Mouse (Mus musculus) neural tube, embryonic 11.5 days (tissue): Measurements from ENCODE around the gene Dyrk3. TPM values are rescaled to one million over a fixed set of nuclear protein-coding genes. Genes with fewer than 3 reads are reported as not detected.
A peak's percentile ranks its signal among the peaks of the same experiment; 100 is the strongest.

Experiments
- ATAC-seq: fragments of 200-750 bp; cut with Nextera tagmentation; 2 replicates; pipeline ENCODE4 v1.8.0; 2017; ENCODE audit warnings: moderate number of reproducible peaks, mild to moderate bottlenecking, moderate TSS enrichment, moderate library complexity; ENCODE audit not compliant: insufficient read depth, low FRiP score, low TSS enrichment
- DNase-seq: peaks from one replicate; pipeline ENCODE4 v3.0.0-alpha.2; 2015; ENCODE audit warnings: low spot score
- H3K27ac ChIP-seq: fragments of 300-500 bp; sonication (generic); 2 replicates; pipeline ENCODE4 v1.5.1; 2014; ENCODE audit warnings: low read depth, mild to moderate bottlenecking, low read length
- H3K27me3 ChIP-seq: fragments of 300-500 bp; sonication (generic); 2 replicates; pipeline ENCODE4 v1.6.1; 2014; ENCODE audit warnings: mild to moderate bottlenecking, low read length, mixed read lengths; ENCODE audit not compliant: control insufficient read depth, insufficient read depth
- H3K36me3 ChIP-seq: fragments of 300-500 bp; sonication (generic); 2 replicates; pipeline ENCODE4 v1.6.1; 2014; ENCODE audit warnings: mild to moderate bottlenecking, low read length, moderate library complexity, mixed read lengths; ENCODE audit not compliant: control insufficient read depth, insufficient read depth
- H3K4me1 ChIP-seq: fragments of 300-500 bp; sonication (generic); 2 replicates; pipeline ENCODE4 v1.6.1; 2014; ENCODE audit warnings: low read length, mixed read lengths; ENCODE audit not compliant: control insufficient read depth, insufficient read depth
- H3K4me2 ChIP-seq: fragments of 300-500 bp; sonication (generic); 2 replicates; pipeline ENCODE4 v1.6.1; 2014; ENCODE audit warnings: low read depth, mild to moderate bottlenecking, moderate library complexity
- H3K4me3 ChIP-seq: fragments of 300-500 bp; sonication (generic); 2 replicates; pipeline ENCODE4 v1.5.1; 2014; ENCODE audit warnings: low read depth, low read length
- H3K9ac ChIP-seq: fragments of 300-500 bp; sonication (generic); 2 replicates; pipeline ENCODE4 v1.6.1; 2014; ENCODE audit warnings: mild to moderate bottlenecking, low read length
- H3K9me3 ChIP-seq: fragments of 300-500 bp; sonication (generic); 2 replicates; pipeline ENCODE4 v1.6.1; 2016; ENCODE audit warnings: low read length; ENCODE audit not compliant: control insufficient read depth
- WGBS: fragments of 180-500 bp; shearing (Covaris S2); extraction: QIAGEN DNeasy Blood & Tissue Kit; methylation state at CpG from one replicate; pipeline ENCODE4 v1.1.7; 2014; 5-methylcytosine and 5-hydroxymethylcytosine counted together
- polyA plus RNA-seq: library from polyadenylated mRNA; unstranded; fragments of >200 nt; fragmentation: Nextera tagmentation; extraction: Ambion mirVana; gene quantifications from 2 replicates; pipeline ENCODE4 v1.2.1, GENCODE M21; 2014

The Dyrk3 gene
- polyA plus RNA-seq, 1 experiment from 2014 or later, result 11.3 TPM

GRCm38 (mm10) chr1:131085957-131086739 lies 52.0 kb downstream of the Dyrk3 start:
- Histone ChIP-seq H3K27ac (no peak overlapping the region), H3K9me3 (no peaks in the 10 kb centered on the region), H3K27me3 (no peaks in the 10 kb centered on the region), H3K4me2 (no peak overlapping the region), H3K4me3 (no peak overlapping the region), H3K36me3 (no peaks in the 10 kb centered on the region), H3K4me1 (peaks cover 24% of the 10 kb centered on the region), H3K9ac (no peak overlapping the region)
- 11% methylated on average over 4 of the region's 4 CpGs for WGBS
- ATAC-seq (peak; percentile 45; the same call in 1 of the 2 replicates), DNase-seq (peak; percentile 31)

- DNase-seq, result no peak
- Histone ChIP-seq H3K4me1 (peaks cover 24% of the 10 kb centered on the region), H3K9me3 (no peaks in the 10 kb centered on the region), H3K27ac (no peak overlapping the region), H3K27me3 (no peaks in the 10 kb centered on the region), H3K36me3 (no peaks in the 10 kb centered on the region), H3K4me2 (no peak overlapping the region), H3K4me3 (no peak overlapping the region), H3K9ac (no peak overlapping the region)
- 73% methylated on average over 3 of the region's 3 CpGs for WGBS
- no peak for ATAC-seq
These were observed 52.9 kb downstream of the Dyrk3 start for GRCm38 (mm10) chr1:131085272-131085671.

GRCm38 (mm10) chr1:131084289-131084688 lies 53.9 kb downstream of the Dyrk3 start:
- Histone ChIP-seq H3K9ac (no peak overlapping the region), H3K36me3 (no peaks in the 10 kb centered on the region), H3K4me1 (peaks cover 27% of the 10 kb centered on the region), H3K4me3 (no peak overlapping the region), H3K27me3 (no peaks in the 10 kb centered on the region), H3K4me2 (no peak overlapping the region), H3K9me3 (no peaks in the 10 kb centered on the region), H3K27ac (no peak overlapping the region)
- no peak for ATAC-seq
- WGBS, result 20% methylated on average over 8 of the region's 8 CpGs
- DNase-seq, result no peak

- Histone ChIP-seq H3K4me1 (peaks cover 27% of the 10 kb centered on the region), H3K4me2 (no peak overlapping the region)
- WGBS, result 49% methylated on average over 4 of the region's 4 CpGs
These were observed 54.5 kb downstream of the Dyrk3 start for GRCm38 (mm10) chr1:131083609-131084008.

GRCm38 (mm10) chr1:131083122-131083521 lies 55.0 kb downstream of the Dyrk3 start:
- Histone ChIP-seq H3K27ac (no peak overlapping the region), H3K36me3 (no peaks in the 10 kb centered on the region), H3K4me2 (no peak overlapping the region), H3K9me3 (no peaks in the 10 kb centered on the region), H3K4me1 (peaks cover 27% of the 10 kb centered on the region), H3K4me3 (no peak overlapping the region), H3K27me3 (no peaks in the 10 kb centered on the region), H3K9ac (no peak overlapping the region)
- DNase-seq (no peak), ATAC-seq (no peak)
- 76% methylated on average over 5 of the region's 5 CpGs for WGBS

More at GRCm38 (mm10) chr1:131083609-131084008, 54.5 kb downstream of the Dyrk3 start:
- H3K9me3 ChIP-seq, result no peaks in the 10 kb centered on the region
- H3K27ac ChIP-seq, result no peak overlapping the region
- no peaks in the 10 kb centered on the region for H3K27me3 ChIP-seq
- H3K9ac ChIP-seq, result no peak overlapping the region
- no peaks in the 10 kb centered on the region for H3K36me3 ChIP-seq
- ATAC-seq, result no peak
- H3K4me3 ChIP-seq, result no peak overlapping the region
- DNase-seq, result no peak

- H3K4me3 ChIP-seq, result no peak overlapping the region
- peaks cover 17% of the 10 kb centered on the region for H3K4me1 ChIP-seq
- no peak overlapping the region for H3K9ac ChIP-seq
- no peaks in the 10 kb centered on the region for H3K27me3 ChIP-seq
- no peak overlapping the region for H3K27ac ChIP-seq
- 81% methylated on average over 1 of the region's 1 CpGs for WGBS
- no peak overlapping the region for H3K4me2 ChIP-seq
- H3K36me3 ChIP-seq, result no peaks in the 10 kb centered on the region
- H3K9me3 ChIP-seq, result no peaks in the 10 kb centered on the region
- DNase-seq (no peak), ATAC-seq (no peak)
These were observed 57.5 kb downstream of the Dyrk3 start for GRCm38 (mm10) chr1:131080686-131081085.

- Histone ChIP-seq H3K27ac (no peak overlapping the region; the same call in 1 of the 2 replicates), H3K4me2 (no peak overlapping the region), H3K4me3 (no peak overlapping the region), H3K9ac (no peak overlapping the region), H3K36me3 (no peaks in the 10 kb centered on the region), H3K27me3 (no peaks in the 10 kb centered on the region), H3K9me3 (no peaks in the 10 kb centered on the region), H3K4me1 (peaks cover 22% of the 10 kb centered on the region)
- no peak for ATAC-seq
- WGBS, result 84% methylated on average over 4 of the region's 4 CpGs
- DNase-seq, result no peak
These were observed 58.4 kb downstream of the Dyrk3 start for GRCm38 (mm10) chr1:131079762-131080161.

- no peaks in the 10 kb centered on the region for H3K9me3 ChIP-seq
- no peak overlapping the region for H3K4me3 ChIP-seq
- H3K4me1 ChIP-seq, result peaks cover 13% of the 10 kb centered on the region; the same call in 1 of the 2 replicates
- no peaks in the 10 kb centered on the region for H3K36me3 ChIP-seq
- H3K27ac ChIP-seq, result peak overlapping the region; percentile 37
- 51% methylated on average over 3 of the region's 3 CpGs for WGBS
- H3K9ac ChIP-seq, result no peak overlapping the region
- no peaks in the 10 kb centered on the region for H3K27me3 ChIP-seq
- no peak overlapping the region for H3K4me2 ChIP-seq
- peak; percentile 85 for ATAC-seq
- peak; percentile 57 for DNase-seq
These were observed 59.3 kb downstream of the Dyrk3 start for GRCm38 (mm10) chr1:131078761-131079330.
